In genomic region chr11:117618774-117619173, GRCm38 (mm10) we compare ENCODE assay signal across 9 mouse cellular contexts. TPM values are rescaled to one million over a fixed set of nuclear protein-coding genes. Genes with fewer than 3 reads are reported as not detected.
DNase-seq lines count a peak whose midpoint lies in the region; ATAC-seq and TF ChIP-seq lines count a peak whose summit lies in the region.
"Had no signal": no experiment of that assay in that cellular context is flagged by ENCODE, and none has a peak within 500 bp of the region (broad histone marks: within the 10 kb centered on the region; RNA-seq: fewer than 3 reads in every experiment).

No protein-coding gene starts in this region.

- no peak overlapping the region for H3K4me2 ChIP-seq in intestine, embryonic 14.5 days (ENCODE audit: low read length)
- no peak overlapping the region for H3K4me2 ChIP-seq in intestine, postnatal 0 days (replicated peaks; ENCODE audit: low read depth)

- no peak overlapping the region for H3K9ac ChIP-seq in intestine, embryonic 14.5 days (ENCODE audit: low read length)
- H3K9ac ChIP-seq in intestine, postnatal 0 days (ENCODE audit: low read depth, low read length): no peak overlapping the region

- H3K27ac ChIP-seq in intestine, embryonic 14.5 days (ENCODE audit: low read depth): peak overlapping the region; percentile 51
- H3K27ac ChIP-seq in intestine, postnatal 0 days (ENCODE audit: low read depth, low read length): no peak overlapping the region

- H3K27me3 ChIP-seq in intestine, embryonic 14.5 days (replicated peaks; ENCODE audit: control insufficient read depth, insufficient read depth, low read length): peaks cover 14% of the 10 kb centered on the region
- peaks cover 14% of the 10 kb centered on the region for H3K27me3 ChIP-seq in intestine, postnatal 0 days (replicated peaks; ENCODE audit: control insufficient read depth, insufficient read depth, low read length)

- intact Hi-C loops in left cerebral cortex, postnatal 25 days (cut with DNase I): no loop called here

- peaks cover 31% of the 10 kb centered on the region for H3K4me1 ChIP-seq in intestine, embryonic 14.5 days (replicated peaks; ENCODE audit: control insufficient read depth, insufficient read depth, low read length)
- H3K4me1 ChIP-seq in intestine, postnatal 0 days (replicated peaks; ENCODE audit: control insufficient read depth, insufficient read depth, low read length): peaks cover 10% of the 10 kb centered on the region

- WGBS in intestine, embryonic 14.5 days: 44% methylated on average over 7 of the region's 7 CpGs
- 74% methylated on average over 7 of the region's 7 CpGs for WGBS in intestine, postnatal 0 days

- no peak for DNase-seq in intestine, embryonic 14.5 days (ENCODE audit: low spot score)
- DNase-seq in adrenal gland, postnatal 14 days: peak; percentile 56
- DNase-seq in spleen, adult 12 weeks (ENCODE audit: low spot score): no peak
- no peak for DNase-seq in left cerebral cortex, postnatal 25 days (ENCODE audit: low spot score in 2 of 2)
- no peak for DNase-seq in layer of hippocampus, adult 9-10 months (ENCODE audit: low spot score)

- H3K36me3 ChIP-seq in intestine, embryonic 14.5 days (ENCODE audit: control insufficient read depth, insufficient read depth, low read length): no peaks in the 10 kb centered on the region
- no peaks in the 10 kb centered on the region for H3K36me3 ChIP-seq in intestine, postnatal 0 days (ENCODE audit: control insufficient read depth, insufficient read depth)

- no peaks in the 10 kb centered on the region for H3K9me3 ChIP-seq in intestine, embryonic 14.5 days (ENCODE audit: control insufficient read depth, low read length)
- H3K9me3 ChIP-seq in intestine, postnatal 0 days (ENCODE audit: control insufficient read depth): no peaks in the 10 kb centered on the region

- no peak for TF ChIP-seq CTCF in intestine, postnatal 0 days (IDR thresholded peaks at IDR 0.05; ENCODE audit: low read depth)

- no peak overlapping the region for H3K4me3 ChIP-seq in intestine, embryonic 14.5 days (ENCODE audit: low read depth, low read length)
- no peak overlapping the region for H3K4me3 ChIP-seq in intestine, postnatal 0 days (ENCODE audit: low read depth, low read length)
- H3K4me3 ChIP-seq: myocyte had no signal

- ATAC-seq in intestine, embryonic 14.5 days (replicated peaks; ENCODE audit: low FRiP score, low TSS enrichment, low read depth): no peak
- ATAC-seq in intestine, postnatal 0 days: no peak
- peak; percentile 52 for ATAC-seq in granulocyte monocyte progenitor cell, adult 5-6 weeks (replicated peaks; ENCODE audit: poor library complexity, severe bottlenecking)
- ATAC-seq in megakaryocyte progenitor cell, adult 5-6 weeks (replicated peaks; ENCODE audit: poor library complexity): 0 out of 2 replicates have a peak, but pooled peaks have one; percentile 31

RNA-seq across cellular contexts. Expression of gene Tnrc6c, which starts 35.3 kb away (rescaled TPM):
- 12.6 and 13.8 TPM in 2 replicates for polyA plus RNA-seq in intestine, embryonic 14.5 days (2014; fragmentation: Nextera tagmentation; extraction: Ambion mirVana)
- 6.1 and 6.9 TPM in 2 replicates for polyA plus RNA-seq in intestine, postnatal 0 days (2015; fragmentation: Nextera tagmentation; extraction: Ambion mirVana)
- 22.7 and 29.5 TPM in 2 replicates for total RNA-seq in adrenal gland, postnatal 14 days (2021)
- 21.9 and 24.4 TPM in 2 replicates for total RNA-seq in granulocyte monocyte progenitor cell, adult 5-6 weeks (2014; fragmentation: Nextera tagmentation)
- 22.7 and 23.5 TPM in 2 replicates for total RNA-seq in granulocyte monocyte progenitor cell, adult 5-6 weeks (2017)
- total RNA-seq in megakaryocyte progenitor cell, adult 5-6 weeks (2015): 18.8 and 22.1 TPM in 2 replicates
- 17.8 and 19.8 TPM in 2 replicates for total RNA-seq in megakaryocyte progenitor cell, adult 5-6 weeks (2017)
- 10 to 100 TPM; 53.4 to 55.2 TPM for total RNA-seq in left cerebral cortex, postnatal 25 days (2021)

Comparison
In these comparisons a context has a peak if more than half of its experiments do, and no peak if none do; other contexts are left out.
1. ATAC-seq: peak in granulocyte monocyte progenitor cell, adult 5-6 weeks (single experiment) and megakaryocyte progenitor cell, adult 5-6 weeks (single experiment); none in intestine, embryonic 14.5 days (single experiment) and intestine, postnatal 0 days (single experiment).